Mouse (Mus musculus) liver, embryonic 14.5 days (tissue): ENCODE measurements around the gene Amdhd2.

Experiments used
- CTCF ChIP-seq: IDR thresholded peaks from 2 replicates; pipeline ENCODE4 v1.5.1; 2016; ENCODE audit warnings: antibody characterized with exemption, low read depth, control low read depth
- EP300 ChIP-seq: IDR thresholded peaks from 2 replicates; pipeline ENCODE4 v1.6.1; 2016; ENCODE audit warnings: antibody characterized with exemption, low read depth

GRCm38 (mm10) chr17:24142897-24143296, 20.7 kb downstream of the Amdhd2 start:
- no peak for TF ChIP-seq CTCF
- TF ChIP-seq EP300: no peak
